Mouse (Mus musculus) B cell, adult 67 days (primary cell): ENCODE data around the gene Polrmt. TPM values are rescaled to one million over a fixed set of nuclear protein-coding genes. Genes with fewer than 3 reads are reported as not detected.

Experiments
- total RNA-seq, 2 experiments: library from RNA; stranded (reverse); gene quantifications; 4 replicates each; pipeline ENCODE4 v1.2.4; 2023

The Polrmt gene
- 10 to 100 TPM; 64.8 to 74.2 TPM for total RNA-seq

DNA sequence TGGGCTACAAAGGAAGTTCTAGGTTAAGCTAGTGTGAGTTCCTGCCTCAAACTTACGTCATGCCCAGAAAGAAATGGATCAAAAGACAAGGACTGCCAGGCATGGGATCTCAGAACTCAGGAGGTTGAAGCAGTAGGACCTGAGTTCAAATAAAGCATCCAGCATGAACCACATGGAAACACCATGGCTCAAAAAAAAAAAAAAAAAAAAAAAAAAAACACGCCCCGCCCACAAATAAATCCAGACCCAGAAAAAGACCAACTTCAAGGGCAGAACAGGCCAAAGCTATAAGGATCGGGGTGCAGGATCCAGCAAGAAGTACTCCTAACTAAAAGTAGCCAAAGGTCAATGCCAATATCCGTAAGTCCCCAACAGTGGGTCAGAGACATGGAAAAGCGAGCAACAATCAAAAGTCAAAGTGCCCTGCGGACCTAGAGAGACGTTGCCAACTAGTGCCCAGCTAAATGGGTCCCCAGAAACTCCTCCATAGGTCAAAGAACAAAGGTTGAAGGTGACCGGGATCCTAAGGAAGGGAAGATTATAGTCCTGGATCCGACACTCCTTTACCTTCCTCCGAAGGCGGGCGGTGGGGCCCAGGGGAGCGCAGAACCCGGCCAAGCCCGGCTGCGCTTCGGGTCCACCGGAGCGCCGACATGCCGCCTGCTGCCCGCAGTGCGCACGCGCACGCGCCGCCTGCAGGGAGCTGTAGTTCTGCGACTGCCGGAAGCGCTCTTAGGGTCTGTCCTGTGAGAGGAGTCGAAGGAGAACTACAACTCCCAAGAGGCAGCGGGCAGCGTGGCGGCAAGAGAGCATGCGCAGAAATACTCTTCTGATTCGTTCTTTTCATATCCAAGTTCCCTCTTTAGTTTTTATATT, at the start of gene Polrmt:
TSS of gene Polrmt (minus strand) at position 684 of the 876 bp plus-strand sequence.

DNA sequence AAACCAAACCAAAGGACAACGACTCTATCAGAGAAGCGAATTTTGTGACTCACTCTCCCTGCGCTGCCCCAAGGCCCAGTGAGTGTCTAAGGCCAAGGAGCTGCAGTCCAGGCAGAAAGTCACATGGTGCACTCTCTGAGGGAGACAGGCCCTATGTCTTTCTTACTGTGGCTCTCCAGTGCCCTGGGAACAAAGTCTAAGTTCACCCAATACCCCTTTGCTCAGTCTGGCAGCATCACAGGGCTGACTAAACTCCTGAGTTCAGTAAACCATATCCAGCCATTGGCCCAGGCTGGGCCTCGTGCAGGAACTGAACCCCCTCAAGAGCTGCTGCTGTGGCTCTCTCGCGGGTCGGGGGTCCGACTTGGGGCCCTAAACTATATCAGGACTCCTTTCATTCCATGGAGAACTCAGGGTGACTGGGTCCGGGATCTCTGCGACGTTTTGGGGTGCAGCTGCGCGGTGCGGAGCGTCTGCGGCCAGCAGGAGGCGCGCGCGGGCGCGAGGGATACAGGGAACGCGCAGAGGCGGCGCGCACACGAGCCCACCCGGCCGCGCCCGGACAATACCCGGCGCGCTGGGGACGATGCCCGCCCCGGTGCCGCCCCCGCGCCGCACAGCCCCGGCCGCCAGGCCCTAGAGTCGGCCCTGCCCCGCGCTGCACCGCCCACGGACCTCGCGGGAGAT, 46.8 kb upstream of the Polrmt start, which contains the start of gene Palm:
TSS of gene Palm (plus strand) at position 522 of the 687 bp plus-strand sequence.

GRCm38 (mm10) chr10:79790861-79791260, 44.5 kb upstream of the Polrmt start, which contains the start of gene Prss57:
Prss57 (minus strand) TSS chr10:79790961.

GRCm38 (mm10) chr10:79777103-79777531, 30.7 kb upstream of the Polrmt start, which contains the start of gene Fstl3:
Fstl3 (plus strand) TSS chr10:79777272.

DNA sequence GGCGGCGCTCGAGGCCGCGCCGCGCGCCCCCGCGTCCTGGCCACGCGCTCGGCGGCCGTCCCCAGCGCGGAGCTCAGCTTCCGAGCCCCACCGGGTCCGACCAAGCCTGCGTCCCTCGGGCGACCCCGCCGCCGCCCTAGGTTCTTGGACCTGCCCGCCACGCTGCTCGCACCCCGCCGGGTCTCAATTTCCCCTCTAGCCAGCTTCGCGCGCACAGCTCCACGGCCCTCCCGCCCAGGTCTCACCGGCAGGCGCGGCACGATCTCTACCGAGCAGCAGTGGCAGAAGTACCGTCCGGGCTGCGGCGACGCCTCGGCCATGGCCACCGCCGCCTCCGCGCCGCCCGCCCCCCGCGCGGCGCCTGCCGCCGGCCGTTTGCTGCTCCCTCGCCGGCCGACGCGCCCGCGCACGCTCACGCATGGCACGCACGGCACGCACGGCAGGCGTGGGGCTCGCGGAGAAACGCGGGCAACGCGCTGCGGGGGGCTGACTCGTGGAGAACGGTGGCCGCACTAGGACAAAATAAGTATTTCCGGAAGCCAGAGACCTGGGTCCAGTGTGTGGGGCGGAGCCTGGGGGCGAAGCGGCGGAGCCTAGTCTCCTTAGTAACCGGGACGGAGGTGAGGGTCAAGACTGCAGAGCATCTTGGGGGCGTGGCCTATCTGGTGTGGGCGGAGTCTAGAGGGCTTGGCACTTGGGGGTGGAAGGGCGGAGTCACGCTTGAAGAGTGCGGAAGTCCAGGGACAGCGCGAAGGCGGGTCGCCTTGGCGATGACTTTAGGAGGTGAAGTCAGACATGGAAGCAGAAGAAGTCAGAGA, 20.3 kb upstream of the Polrmt start, which contains the start of gene Rnf126:
TSS of gene Rnf126 (minus strand) at position 445 of the 818 bp plus-strand sequence.

DNA sequence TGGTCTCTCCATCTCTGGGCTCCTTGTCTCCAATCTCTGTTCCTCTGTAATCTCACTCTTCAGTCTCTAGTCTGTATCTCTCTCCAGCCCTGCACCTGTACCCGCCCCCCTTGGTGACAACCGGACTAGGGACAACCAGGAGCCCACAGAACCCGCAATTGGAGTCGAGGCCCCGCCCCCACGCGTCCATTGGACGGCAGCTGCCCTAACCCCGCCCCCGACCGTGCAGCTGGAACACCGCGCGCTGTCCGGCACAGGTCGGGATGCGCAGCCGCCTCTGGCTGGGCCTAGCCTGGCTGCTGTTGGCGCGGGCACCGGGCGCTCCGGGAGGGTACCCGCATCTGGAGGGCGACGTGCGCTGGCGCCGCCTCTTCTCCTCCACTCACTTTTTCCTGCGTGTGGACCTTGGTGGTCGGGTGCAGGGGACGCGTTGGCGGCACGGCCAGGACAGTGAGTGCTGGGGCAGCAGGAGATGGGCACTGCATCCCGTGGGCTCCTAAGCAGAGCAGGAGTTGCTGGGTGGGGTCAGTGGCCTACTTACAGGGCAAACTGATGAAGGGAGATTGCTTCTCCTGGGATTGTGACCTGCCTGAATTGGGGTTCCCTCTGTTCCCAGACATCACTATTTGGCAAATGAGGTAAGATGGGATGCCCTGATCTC, 8.6 kb upstream of the Polrmt start, which contains the start of gene Fgf22:
TSS of gene Fgf22 (plus strand) at position 221 of the 661 bp plus-strand sequence.

DNA sequence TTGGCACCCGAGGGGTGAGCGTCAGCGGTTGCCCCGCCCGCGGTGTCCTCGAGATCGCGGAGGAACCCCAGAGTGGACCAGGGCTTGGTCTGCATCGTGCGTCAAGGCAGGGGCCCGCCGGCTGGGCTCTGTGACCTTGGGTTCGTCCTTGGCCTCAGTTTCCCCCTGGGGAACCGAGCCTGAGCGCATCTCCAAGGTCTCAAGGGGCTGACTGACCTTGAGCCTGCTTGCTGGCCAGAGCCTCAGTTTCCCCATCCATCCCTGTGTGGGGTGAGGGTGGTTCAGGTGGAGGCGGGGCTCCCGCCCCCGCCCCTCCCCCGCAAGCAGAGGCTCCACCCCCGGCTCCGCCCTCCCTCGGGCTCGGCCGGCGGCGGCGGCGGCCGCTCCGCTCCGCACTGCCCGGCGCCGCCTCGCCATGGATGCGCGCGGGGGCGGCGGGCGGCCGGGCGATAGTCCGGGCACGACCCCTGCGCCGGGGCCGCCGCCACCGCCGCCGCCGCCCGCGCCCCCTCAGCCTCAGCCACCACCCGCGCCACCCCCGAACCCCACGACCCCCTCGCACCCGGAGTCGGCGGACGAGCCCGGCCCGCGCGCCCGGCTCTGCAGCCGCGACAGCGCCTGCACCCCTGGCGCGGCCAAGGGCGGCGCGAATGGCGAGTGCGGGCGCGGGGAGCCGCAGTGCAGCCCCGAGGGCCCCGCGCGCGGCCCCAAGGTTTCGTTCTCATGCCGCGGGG, 30.0 kb downstream of the Polrmt start, which contains the start of gene Hcn2:
TSS of gene Hcn2 (plus strand) at position 381 of the 734 bp plus-strand sequence.

GRCm38 (mm10) chr10:79704065-79704969, 42.1 kb downstream of the Polrmt start, which contains the start of gene Bsg:
Bsg (plus strand) TSS chr10:79704491.

GRCm38 (mm10) chr10:79688720-79689119, 57.7 kb downstream of the Polrmt start, which contains the start of gene Gzmm:
Gzmm (plus strand) TSS chr10:79689020.

Other genes starting within 250 kb of the Polrmt start
- 1 to 10 TPM; 3.9 to 4.1 TPM for gene Plpp2, start 212.8 kb downstream of the Polrmt start, total RNA-seq
- gene Mier2, start 191.4 kb downstream of the Polrmt start, total RNA-seq: 10 to 100 TPM; 43.0 to 53.7 TPM
- under 1 TPM in 1 of 2 experiments, not detected in 1; 0.93 TPM for gene Theg, start 159.2 kb downstream of the Polrmt start, total RNA-seq
- not detected for gene C2cd4c, start 132.6 kb downstream of the Polrmt start, total RNA-seq
- gene Shc2, start 108.7 kb downstream of the Polrmt start, total RNA-seq: not detected
- gene Odf3l2, start 100.8 kb downstream of the Polrmt start, total RNA-seq: not detected
- gene Madcam1, start 82.0 kb downstream of the Polrmt start, total RNA-seq: not detected
- 10 to 100 TPM; 18.5 to 20.8 TPM for gene Tpgs1, start 77.2 kb downstream of the Polrmt start, total RNA-seq
- 10 to 100 TPM; 63.2 to 75.0 TPM for gene Cdc34, start 64.4 kb downstream of the Polrmt start, total RNA-seq
- gene Gzmm, start 57.6 kb downstream of the Polrmt start, total RNA-seq: 1 to 10 TPM; 1.6 to 1.9 TPM
- 100 to 1,000 TPM; 103 to 111 TPM for gene Bsg, start 42.1 kb downstream of the Polrmt start, total RNA-seq
- gene Hcn2, start 29.9 kb downstream of the Polrmt start, total RNA-seq: under 1 TPM; 0.18 to 0.35 TPM
- not detected for gene Fgf22, start 8.5 kb upstream of the Polrmt start, total RNA-seq
- 10 to 100 TPM; 56.5 to 58.6 TPM for gene Rnf126, start 20.4 kb upstream of the Polrmt start, total RNA-seq
- gene Fstl3, start 30.7 kb upstream of the Polrmt start, total RNA-seq: 1 to 10 TPM; 1.8 to 2.0 TPM
- gene Prss57, start 44.4 kb upstream of the Polrmt start, total RNA-seq: not detected
- 1 to 10 TPM; 4.9 to 5.1 TPM for gene Palm, start 47.0 kb upstream of the Polrmt start, total RNA-seq
- under 1 TPM in 1 of 2 experiments, not detected in 1; 0.23 TPM for gene Misp, start 74.4 kb upstream of the Polrmt start, total RNA-seq
- 100 to 1,000 TPM; 437 to 440 TPM for gene Ptbp1, start 107.8 kb upstream of the Polrmt start, total RNA-seq
- not detected for gene Prtn3, start 127.9 kb upstream of the Polrmt start, total RNA-seq
- under 1 TPM; 0.47 to 0.70 TPM for gene Plppr3, start 128.1 kb upstream of the Polrmt start, total RNA-seq
- gene Elane, start 139.7 kb upstream of the Polrmt start, total RNA-seq: not detected
- not detected for gene Cfd, start 144.3 kb upstream of the Polrmt start, total RNA-seq
- gene Med16, start 162.3 kb upstream of the Polrmt start, total RNA-seq: 10 to 100 TPM; 73.7 to 75.0 TPM
- gene Gm26602, start 164.3 kb upstream of the Polrmt start, total RNA-seq: not detected
- gene Kiss1r, start 170.4 kb upstream of the Polrmt start, total RNA-seq: under 1 TPM; 0.50 to 0.93 TPM
- 10 to 100 TPM; 94.6 to 97.9 TPM for gene R3hdm4, start 174.6 kb upstream of the Polrmt start, total RNA-seq
- 10 to 100 TPM; 40.0 to 49.7 TPM for gene Arid3a, start 180.5 kb upstream of the Polrmt start, total RNA-seq
- 10 to 100 TPM; 44.5 to 55.3 TPM for gene Wdr18, start 213.6 kb upstream of the Polrmt start, total RNA-seq
- under 1 TPM in 1 of 2 experiments, not detected in 1; 0.24 TPM for gene Grin3b, start 224.1 kb upstream of the Polrmt start, total RNA-seq
- gene Tmem259, start 237.7 kb upstream of the Polrmt start, total RNA-seq: 100 to 1,000 TPM; 156 to 169 TPM
- 100 to 1,000 TPM; 339 to 353 TPM for gene Cnn2, start 242.0 kb upstream of the Polrmt start, total RNA-seq
- 10 to 100 TPM; 57.1 to 61.6 TPM for gene Abca7, start 249.9 kb upstream of the Polrmt start, total RNA-seq